Mouse (Mus musculus) ovary, adult 10 weeks (tissue): ENCODE measurements around the gene Col19a1. TPM values are rescaled to one million over a fixed set of nuclear protein-coding genes. Genes with fewer than 3 reads are reported as not detected.

ENCODE experiments used
- polyA plus RNA-seq: library from polyadenylated mRNA; stranded (reverse); fragments of 350-450 nt; fragmentation: Illumina TruSeq; extraction: RNeasy Lipid Tissue Mini Kit (QIAGEN cat#74804); gene quantifications from one replicate; pipeline ENCODE4 v1.2.3, GENCODE M21; 2014

Gene Col19a1
- polyA plus RNA-seq, result not detected

DNA sequence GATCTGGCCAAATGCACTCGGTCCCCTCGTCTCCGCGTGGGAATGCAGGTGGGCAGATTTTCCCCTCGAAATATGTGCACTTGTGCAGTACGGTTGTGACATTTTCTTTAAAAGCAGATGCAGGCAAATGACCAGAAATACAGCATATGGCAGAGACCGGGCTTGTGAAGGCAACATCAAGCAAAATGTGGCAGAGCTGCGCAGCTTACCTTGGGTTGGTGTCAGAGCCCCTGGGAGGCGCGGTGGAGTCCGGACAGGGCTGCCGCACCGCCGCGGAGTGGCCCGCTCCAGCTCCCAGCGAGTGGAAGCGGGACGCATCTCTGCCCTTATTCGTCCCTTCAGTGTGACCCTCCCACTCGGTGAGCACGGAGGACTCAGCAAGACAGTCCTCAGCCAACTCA lies at the start of gene Col19a1:
TSS of gene Col19a1 (minus strand) at position 332 of the 401 bp plus-strand sequence.

Other genes with a start within 250 kb of the Col19a1 start
- gene Lmbrd1, start 91.2 kb upstream of the Col19a1 start, polyA plus RNA-seq, result 69.8 TPM